Mouse (Mus musculus) adipocyte (in vitro differentiated cells): ENCODE measurements around the gene Hephl1.

Experiments
- DNase-seq: peaks from one replicate; pipeline ENCODE4 v3.0.0-alpha.2; 2016; ENCODE audit warnings: low spot score

The Hephl1 gene

GRCm38 (mm10) chr9:15060026-15060425 is 51.9 kb downstream of the Hephl1 start:
- DNase-seq = no peak

GRCm38 (mm10) chr9:15045740-15046139 is 66.2 kb downstream of the Hephl1 start:
- no peak for DNase-seq

- no peak for DNase-seq
Measured at GRCm38 (mm10) chr9:15045084-15045669, 66.7 kb downstream of the Hephl1 start, which contains the start of gene Panx1. TSS of gene Panx1 (minus strand) at chr9:15045478.

- DNase-seq = no peak
Measured at GRCm38 (mm10) chr9:15044391-15045083, 67.4 kb downstream of the Hephl1 start.

GRCm38 (mm10) chr9:15041556-15041955 is 70.4 kb downstream of the Hephl1 start:
- no peak for DNase-seq

GRCm38 (mm10) chr9:15039848-15040247 is 72.1 kb downstream of the Hephl1 start:
- DNase-seq = no peak

GRCm38 (mm10) chr9:15037704-15038103 is 74.2 kb downstream of the Hephl1 start:
- no peak for DNase-seq

GRCm38 (mm10) chr9:15037237-15037636 is 74.7 kb downstream of the Hephl1 start:
- no peak for DNase-seq

- DNase-seq = no peak
Measured at GRCm38 (mm10) chr9:15036807-15037206, 75.1 kb downstream of the Hephl1 start.

GRCm38 (mm10) chr9:15036405-15036804 is 75.5 kb downstream of the Hephl1 start:
- no peak for DNase-seq

GRCm38 (mm10) chr9:15035979-15036378 is 75.9 kb downstream of the Hephl1 start:
- DNase-seq = no peak

GRCm38 (mm10) chr9:15034546-15035273 is 77.2 kb downstream of the Hephl1 start:
- no peak for DNase-seq

- DNase-seq = peak; percentile 47
Measured at GRCm38 (mm10) chr9:15033568-15034160, 78.2 kb downstream of the Hephl1 start.

- DNase-seq = no peak
Measured at GRCm38 (mm10) chr9:15032797-15033196, 79.1 kb downstream of the Hephl1 start.

GRCm38 (mm10) chr9:15030771-15031170 is 81.1 kb downstream of the Hephl1 start:
- DNase-seq = peak; percentile 50

- peak; percentile 64 for DNase-seq
Measured at GRCm38 (mm10) chr9:15029025-15029727, 82.7 kb downstream of the Hephl1 start.

GRCm38 (mm10) chr9:15027725-15028124 is 84.2 kb downstream of the Hephl1 start:
- DNase-seq = no peak

- no peak for DNase-seq
Measured at GRCm38 (mm10) chr9:15023049-15023448, 88.9 kb downstream of the Hephl1 start.

- DNase-seq = no peak
Measured at GRCm38 (mm10) chr9:15021156-15021555, 90.8 kb downstream of the Hephl1 start.

- no peak for DNase-seq
Measured at GRCm38 (mm10) chr9:15020561-15021080, 91.3 kb downstream of the Hephl1 start.

- DNase-seq = no peak
Measured at GRCm38 (mm10) chr9:15018756-15019131, 93.2 kb downstream of the Hephl1 start.
